Mouse (Mus musculus): ENCODE results near the gene Gpc1. TPM values are rescaled to one million over a fixed set of nuclear protein-coding genes. Genes with fewer than 3 reads are reported as not detected.

Gene Gpc1
- total and polyA plus RNA-seq, 2 experiments from 2014 or later = 57.8 to 215 TPM

DNA sequence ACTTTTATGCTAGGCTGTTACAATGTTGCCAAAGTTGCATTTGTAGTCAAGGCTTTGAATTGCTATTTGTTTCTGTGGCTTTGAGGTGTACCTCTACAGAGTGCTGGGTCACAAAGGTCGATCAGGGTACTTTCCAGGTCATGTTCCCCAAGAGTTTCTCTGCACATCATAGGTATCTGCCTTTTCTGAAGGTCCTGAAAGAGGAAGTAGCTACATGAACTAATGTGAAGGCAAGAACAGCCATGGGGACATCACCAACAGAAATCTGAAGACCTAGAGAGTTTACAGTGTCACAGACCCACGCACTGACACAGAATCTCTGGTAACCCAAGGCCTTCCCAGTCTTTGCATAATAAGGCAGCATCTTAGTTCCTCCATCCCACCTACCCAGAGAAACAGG is 25.6 kb upstream of the Gpc1 start:
- WGBS = 66% methylated on average over 2 of the region's 2 CpGs
- ATAC-seq = no peak
- H3K27me3 ChIP-seq (ENCODE audit: insufficient read depth, low read length) = no peaks in the 10 kb centered on the region
- no peak overlapping the region for H3K4me3 ChIP-seq (ENCODE audit: low read length)
- DNase-seq (ENCODE audit: low spot score) = no peak
- H3K36me3 ChIP-seq (ENCODE audit: insufficient read depth, low read length) = no peaks in the 10 kb centered on the region
- H3K9ac ChIP-seq (replicated peaks; ENCODE audit: low read length) = no peak overlapping the region
- no peaks in the 10 kb centered on the region for H3K4me1 ChIP-seq (ENCODE audit: insufficient read depth, low read length)
- no peak overlapping the region for H3K4me2 ChIP-seq (ENCODE audit: low read depth, low read length)
- H3K9me3 ChIP-seq (ENCODE audit: low read length) = no peaks in the 10 kb centered on the region
- TF ChIP-seq CTCF (IDR thresholded peaks at IDR 0.05; ENCODE audit: low read depth) = no peak
- no peak overlapping the region for H3K27ac ChIP-seq

DNA sequence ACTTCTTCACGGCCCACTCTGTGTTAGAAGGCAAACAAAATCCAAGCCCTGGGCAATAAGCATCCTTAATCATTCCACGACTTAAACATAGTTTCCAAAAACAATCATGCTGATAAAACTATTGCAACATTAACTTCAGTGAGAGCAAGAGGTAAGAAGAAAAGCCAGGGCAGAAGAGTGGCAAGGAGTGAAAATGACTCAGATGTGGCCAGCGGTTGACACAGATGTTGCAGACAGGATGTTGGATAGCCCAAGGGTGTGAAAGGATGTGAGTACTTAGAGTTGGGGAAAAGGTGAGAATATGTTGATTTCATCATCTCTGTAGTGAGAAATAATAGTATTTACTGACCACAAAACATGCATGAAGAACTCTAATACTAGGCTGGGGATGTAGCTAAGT is 24.7 kb upstream of the Gpc1 start:
- ATAC-seq = no peak
- TF ChIP-seq CTCF (IDR thresholded peaks at IDR 0.05; ENCODE audit: low read depth) = no peak
- Histone ChIP-seq H3K4me1 (ENCODE audit: insufficient read depth, low read length) (no peaks in the 10 kb centered on the region), H3K4me3 (ENCODE audit: low read length) (no peak overlapping the region), H3K27me3 (ENCODE audit: insufficient read depth, low read length) (no peaks in the 10 kb centered on the region), H3K9ac (replicated peaks; ENCODE audit: low read length) (no peak overlapping the region), H3K9me3 (ENCODE audit: low read length) (no peaks in the 10 kb centered on the region), H3K36me3 (ENCODE audit: insufficient read depth, low read length) (no peaks in the 10 kb centered on the region), H3K4me2 (ENCODE audit: low read depth, low read length) (no peak overlapping the region), H3K27ac (no peak overlapping the region)
- WGBS = 94% methylated on average over 3 of the region's 3 CpGs
- no peak for DNase-seq (ENCODE audit: low spot score)

DNA sequence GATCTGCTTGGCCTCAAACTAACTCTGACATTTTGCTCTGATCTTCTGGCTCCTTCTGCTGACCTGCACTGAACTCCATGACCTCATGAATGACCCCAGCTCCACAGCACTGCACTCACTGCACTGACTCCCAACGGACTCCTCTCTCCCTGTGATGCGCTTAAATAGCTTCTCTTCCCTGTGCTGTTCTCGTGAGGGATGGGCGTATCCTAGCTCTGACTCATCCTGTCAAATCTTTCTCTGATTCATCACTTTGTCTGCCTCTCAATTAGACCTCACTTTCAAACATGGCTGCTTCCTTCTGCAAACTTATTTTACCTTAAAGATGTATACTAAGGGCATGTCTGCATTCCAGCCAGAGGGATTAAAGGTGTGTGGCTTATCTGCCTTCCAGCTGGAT is 21.8 kb upstream of the Gpc1 start:
- H3K27me3 ChIP-seq (ENCODE audit: insufficient read depth, low read length) = no peaks in the 10 kb centered on the region
- no peak overlapping the region for H3K27ac ChIP-seq
- TF ChIP-seq CTCF (IDR thresholded peaks at IDR 0.05; ENCODE audit: low read depth) = no peak
- ATAC-seq (no peak), DNase-seq (ENCODE audit: low spot score) (no peak)
- no peaks in the 10 kb centered on the region for H3K9me3 ChIP-seq (ENCODE audit: low read length)
- no peak overlapping the region for H3K4me3 ChIP-seq (ENCODE audit: low read length)
- H3K4me1 ChIP-seq (ENCODE audit: insufficient read depth, low read length) = no peaks in the 10 kb centered on the region
- H3K4me2 ChIP-seq (ENCODE audit: low read depth, low read length) = no peak overlapping the region
- 84% methylated on average over 4 of the region's 4 CpGs for WGBS
- H3K9ac ChIP-seq (replicated peaks; ENCODE audit: low read length) = no peak overlapping the region
- no peaks in the 10 kb centered on the region for H3K36me3 ChIP-seq (ENCODE audit: insufficient read depth, low read length)

DNA sequence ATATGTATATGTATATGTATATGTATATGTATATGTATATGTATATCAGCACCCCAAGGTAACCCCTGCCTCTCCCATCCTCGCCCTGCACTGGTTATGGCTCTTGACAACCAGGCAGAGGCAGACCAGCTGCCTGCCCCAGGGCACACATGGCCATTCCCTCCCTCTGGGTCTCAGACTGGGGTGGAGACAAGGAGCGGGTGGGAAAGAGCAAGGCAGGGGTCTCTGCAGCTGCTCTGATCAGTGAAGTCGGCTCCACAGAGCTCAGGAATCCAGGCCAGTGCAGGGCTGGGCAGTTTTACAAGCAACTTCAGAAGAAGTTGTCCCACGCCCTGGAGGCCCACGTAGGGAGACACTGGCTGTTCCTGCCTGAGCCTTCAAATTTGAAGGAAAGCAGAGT is 17.1 kb upstream of the Gpc1 start:
- no peak overlapping the region for H3K9ac ChIP-seq (replicated peaks; ENCODE audit: low read length)
- DNase-seq (ENCODE audit: low spot score) (no peak), ATAC-seq (no peak)
- TF ChIP-seq CTCF (IDR thresholded peaks at IDR 0.05; ENCODE audit: low read depth) = no peak
- WGBS = 74% methylated on average over 5 of the region's 5 CpGs
- H3K36me3 ChIP-seq (ENCODE audit: insufficient read depth, low read length) = no peaks in the 10 kb centered on the region
- H3K9me3 ChIP-seq (ENCODE audit: low read length) = no peaks in the 10 kb centered on the region
- H3K4me1 ChIP-seq (ENCODE audit: insufficient read depth, low read length) = no peaks in the 10 kb centered on the region
- no peaks in the 10 kb centered on the region for H3K27me3 ChIP-seq (ENCODE audit: insufficient read depth, low read length)
- H3K4me2 ChIP-seq (ENCODE audit: low read depth, low read length) = no peak overlapping the region
- H3K4me3 ChIP-seq (ENCODE audit: low read length) = no peak overlapping the region
- no peak overlapping the region for H3K27ac ChIP-seq

DNA sequence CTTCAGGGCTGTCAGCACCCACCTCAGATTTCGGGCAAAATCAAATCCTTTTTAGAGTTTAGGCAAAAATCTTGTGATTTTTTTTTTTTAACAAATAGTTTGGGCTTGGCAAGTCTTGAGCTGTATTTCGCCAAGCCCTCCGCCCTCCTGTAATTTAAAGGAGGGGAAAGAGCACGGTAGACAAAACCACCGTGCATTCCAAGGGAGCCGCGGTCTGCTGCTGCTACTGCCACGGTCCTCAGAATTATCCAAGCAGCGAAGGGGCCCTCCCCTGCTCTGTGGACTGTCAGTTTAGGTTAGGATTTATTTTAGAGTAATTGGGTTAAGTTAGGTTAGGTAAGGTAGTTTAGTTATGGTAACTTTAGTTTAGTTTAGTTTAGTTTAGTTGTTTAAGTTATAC is 16.3 kb upstream of the Gpc1 start:
- H3K4me1 ChIP-seq (ENCODE audit: insufficient read depth, low read length) = no peaks in the 10 kb centered on the region
- TF ChIP-seq CTCF (IDR thresholded peaks at IDR 0.05; ENCODE audit: low read depth) = no peak
- H3K4me3 ChIP-seq (ENCODE audit: low read length) = no peak overlapping the region
- no peak for ATAC-seq
- H3K9ac ChIP-seq (replicated peaks; ENCODE audit: low read length) = no peak overlapping the region
- no peak overlapping the region for H3K27ac ChIP-seq
- no peaks in the 10 kb centered on the region for H3K36me3 ChIP-seq (ENCODE audit: insufficient read depth, low read length)
- H3K9me3 ChIP-seq (ENCODE audit: low read length) = no peaks in the 10 kb centered on the region
- no peaks in the 10 kb centered on the region for H3K27me3 ChIP-seq (ENCODE audit: insufficient read depth, low read length)
- DNase-seq (ENCODE audit: low spot score) = no peak
- 57% methylated on average over 9 of the region's 9 CpGs for WGBS
- no peak overlapping the region for H3K4me2 ChIP-seq (ENCODE audit: low read depth, low read length)

DNA sequence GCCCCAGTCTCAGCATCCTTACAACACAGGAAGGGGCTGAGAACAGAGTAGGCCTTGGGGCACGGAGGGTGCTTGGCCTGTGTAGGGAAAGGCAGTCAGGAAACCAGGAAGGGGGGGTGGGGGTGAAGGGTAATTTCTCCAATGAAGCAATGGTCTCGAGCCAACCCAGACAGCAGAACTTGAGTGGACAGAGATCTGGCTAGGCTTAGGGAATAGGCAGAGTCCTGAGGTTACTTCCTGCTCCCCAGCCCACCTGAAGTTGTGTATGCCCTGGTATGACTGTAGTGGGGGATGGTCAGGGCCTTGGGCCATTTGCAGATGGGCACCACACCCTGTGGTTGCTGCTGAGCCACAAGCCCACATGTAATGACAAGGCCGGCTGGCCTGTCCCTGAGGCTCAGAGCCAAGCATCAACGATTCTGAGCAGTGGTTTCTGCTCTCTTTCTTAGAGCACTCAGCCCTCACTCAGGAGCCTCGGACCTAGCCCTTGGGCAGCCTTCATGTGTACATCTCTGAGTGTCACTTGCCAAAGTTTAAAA is 15.6 kb upstream of the Gpc1 start:
- 68% methylated on average over 5 of the region's 5 CpGs for WGBS
- Histone ChIP-seq H3K36me3 (ENCODE audit: insufficient read depth, low read length) (no peaks in the 10 kb centered on the region), H3K9me3 (ENCODE audit: low read length) (no peaks in the 10 kb centered on the region), H3K27me3 (ENCODE audit: insufficient read depth, low read length) (no peaks in the 10 kb centered on the region), H3K4me3 (ENCODE audit: low read length) (no peak overlapping the region), H3K4me2 (ENCODE audit: low read depth, low read length) (no peak overlapping the region), H3K4me1 (ENCODE audit: insufficient read depth, low read length) (no peaks in the 10 kb centered on the region), H3K9ac (replicated peaks; ENCODE audit: low read length) (no peak overlapping the region), H3K27ac (no peak overlapping the region)
- TF ChIP-seq CTCF (IDR thresholded peaks at IDR 0.05; ENCODE audit: low read depth) = no peak
- ATAC-seq = no peak
- DNase-seq (ENCODE audit: low spot score) = no peak

DNA sequence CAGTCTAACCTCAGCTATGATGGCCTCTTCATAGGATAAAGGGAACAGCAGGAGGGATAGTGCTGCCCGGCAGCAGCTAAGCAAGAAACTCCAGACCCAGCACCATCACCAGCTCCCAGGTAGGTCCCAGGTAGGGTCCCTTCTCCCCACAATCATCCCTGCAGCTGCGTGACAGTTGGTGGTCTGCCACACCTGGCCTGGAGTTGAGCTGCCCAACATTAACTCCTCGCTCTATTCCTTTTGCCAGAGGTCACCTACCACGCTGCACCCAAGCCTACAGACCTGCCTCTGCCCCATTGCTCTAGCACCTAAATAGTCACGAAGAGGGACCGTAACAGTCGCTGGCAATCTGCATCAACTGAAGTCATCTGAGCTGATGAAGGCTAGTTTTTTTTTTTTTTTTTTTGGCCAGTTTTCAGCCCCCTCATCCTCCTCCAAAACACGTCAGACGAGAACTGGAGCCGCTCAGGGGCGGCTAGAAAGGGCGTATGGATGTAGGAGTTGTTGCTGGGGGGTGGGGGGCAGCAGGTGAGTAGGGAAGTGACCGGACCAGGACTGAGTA is 738 bp upstream of the Gpc1 start:
- no peak for TF ChIP-seq CTCF (IDR thresholded peaks at IDR 0.05; ENCODE audit: low read depth)
- WGBS = 4% methylated on average over 13 of the region's 13 CpGs
- peak overlapping the region; percentile 83 for H3K27ac ChIP-seq
- ATAC-seq = no peak
- H3K4me3 ChIP-seq (ENCODE audit: low read length) = peak overlapping the region; percentile 65
- peak overlapping the region; percentile 70 for H3K9ac ChIP-seq (replicated peaks; ENCODE audit: low read length)
- H3K4me1 ChIP-seq (ENCODE audit: insufficient read depth, low read length) = peaks cover 26% of the 10 kb centered on the region
- peak overlapping the region; percentile 73 for H3K4me2 ChIP-seq (ENCODE audit: low read depth, low read length)
- H3K27me3 ChIP-seq (ENCODE audit: insufficient read depth, low read length) = no peaks in the 10 kb centered on the region
- H3K9me3 ChIP-seq (ENCODE audit: low read length) = no peaks in the 10 kb centered on the region
- H3K36me3 ChIP-seq (ENCODE audit: insufficient read depth, low read length) = no peaks in the 10 kb centered on the region
- no peak for DNase-seq (ENCODE audit: low spot score)
